Mouse (Mus musculus): ENCODE data around the gene Srrm2. TPM values are rescaled to one million over a fixed set of nuclear protein-coding genes. Genes with fewer than 3 reads are reported as not detected.

The Srrm2 gene
- 319 and 327 TPM in 2 replicates for polyA plus RNA-seq (2015; fragmentation: Nextera tagmentation; extraction: Ambion mirVana)

DNA sequence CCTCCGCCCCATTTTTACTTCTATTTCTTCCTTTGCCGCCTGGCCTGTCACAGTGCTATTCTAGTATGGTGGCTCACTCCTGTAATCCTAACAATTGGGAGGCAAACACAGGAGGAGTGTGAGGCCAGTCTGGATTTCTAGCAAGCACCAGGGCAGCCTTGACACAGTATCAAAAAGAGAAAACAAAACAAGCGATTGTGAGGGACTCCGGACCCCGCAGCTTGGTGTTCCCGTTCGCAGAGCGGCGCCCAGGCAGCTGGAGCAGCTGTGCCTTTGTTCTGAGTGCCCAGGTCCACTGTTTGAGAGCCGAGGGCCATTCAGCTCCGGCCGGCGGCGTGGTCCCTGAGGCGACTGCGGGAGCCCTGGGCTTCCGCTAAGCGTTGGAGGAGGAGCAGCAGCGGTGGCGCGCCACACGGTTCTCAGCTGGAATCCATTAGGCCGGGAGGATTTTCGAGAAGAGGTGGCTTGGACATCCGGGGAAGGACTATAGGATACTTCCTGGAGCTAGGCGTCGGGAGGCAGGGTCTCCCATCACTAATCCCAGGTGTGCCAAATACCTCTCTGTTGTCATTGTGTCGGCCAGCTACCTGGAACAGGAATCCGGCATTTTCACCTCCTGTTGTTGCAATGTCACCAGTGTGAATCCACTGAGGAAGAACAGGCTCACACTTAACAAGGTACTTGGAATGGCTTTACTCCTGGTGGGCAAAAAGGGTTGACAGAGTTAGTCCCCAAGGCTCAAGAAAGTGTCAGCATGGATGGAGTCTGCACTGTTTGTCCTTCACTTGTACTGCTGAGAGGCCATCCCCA is at the start of gene Srrm2:
Gene Srrm2, plus strand, starts transcription at position 264 of the 810 bp plus-strand sequence.
- Histone ChIP-seq H3K4me3 (peak within 1 kb of the TSS; percentile 60), H3K36me3 (peaks cover 3% of the 10 kb centered on the region; the same call in 1 of the 2 replicates), H3K9ac (peak within 1 kb of the TSS; percentile 88), H3K9me3 (no peaks in the 10 kb centered on the region), H3K4me1 (peaks cover 30% of the 10 kb centered on the region), H3K4me2 (peak within 1 kb of the TSS; percentile 81), H3K27ac (replicated peaks) (peak within 1 kb of the TSS; percentile 90), H3K27me3 (replicated peaks) (no peaks in the 10 kb centered on the region)
- ATAC-seq (ENCODE audit: extremely low read depth, insufficient number of reproducible peaks, low FRiP score, low TSS enrichment): peak; percentile 33; the same call in 1 of the 2 replicates
- WGBS: 3% methylated on average over 29 of the region's 29 CpGs

DNA sequence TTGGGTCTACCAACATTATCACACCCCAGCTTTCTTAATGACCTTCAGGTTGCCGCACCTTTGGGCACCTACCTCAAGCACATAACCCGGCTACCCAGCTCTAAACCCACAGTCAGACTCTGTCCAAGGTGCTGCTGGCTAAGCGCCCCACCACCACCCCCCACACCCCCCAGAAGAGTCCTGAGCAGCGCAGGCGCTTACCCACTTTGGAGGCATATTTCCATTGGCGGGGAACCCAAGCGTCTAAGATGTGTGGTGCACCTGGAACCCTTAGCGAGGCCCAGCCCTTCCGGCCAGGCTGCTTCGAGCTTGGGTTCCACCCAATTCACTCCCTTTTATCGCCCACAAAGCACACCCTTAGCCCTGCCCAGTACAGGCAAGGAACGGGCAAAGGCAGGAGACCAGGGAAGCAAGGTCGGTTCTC is 49.7 kb upstream of the Srrm2 start, which contains the start of gene Paqr4:
Gene Paqr4, minus strand, starts transcription at position 270 of the 424 bp plus-strand sequence.
- Histone ChIP-seq H3K9me3 (no peaks in the 10 kb centered on the region), H3K27me3 (replicated peaks) (peaks cover 82% of the 10 kb centered on the region), H3K4me3 (peak within 1 kb of the TSS; percentile 72), H3K36me3 (peaks cover 18% of the 10 kb centered on the region), H3K9ac (peak within 1 kb of the TSS; percentile 79), H3K27ac (replicated peaks) (0 out of 2 replicates have a peak within 1 kb of the TSS, but pooled peaks have one; percentile 56), H3K4me2 (peak within 1 kb of the TSS; percentile 96), H3K4me1 (peaks cover 45% of the 10 kb centered on the region)
- 4% methylated on average over 13 of the region's 13 CpGs for WGBS
- ATAC-seq (ENCODE audit: extremely low read depth, insufficient number of reproducible peaks, low FRiP score, low TSS enrichment): peak; percentile 0; the same call in 1 of the 2 replicates

DNA sequence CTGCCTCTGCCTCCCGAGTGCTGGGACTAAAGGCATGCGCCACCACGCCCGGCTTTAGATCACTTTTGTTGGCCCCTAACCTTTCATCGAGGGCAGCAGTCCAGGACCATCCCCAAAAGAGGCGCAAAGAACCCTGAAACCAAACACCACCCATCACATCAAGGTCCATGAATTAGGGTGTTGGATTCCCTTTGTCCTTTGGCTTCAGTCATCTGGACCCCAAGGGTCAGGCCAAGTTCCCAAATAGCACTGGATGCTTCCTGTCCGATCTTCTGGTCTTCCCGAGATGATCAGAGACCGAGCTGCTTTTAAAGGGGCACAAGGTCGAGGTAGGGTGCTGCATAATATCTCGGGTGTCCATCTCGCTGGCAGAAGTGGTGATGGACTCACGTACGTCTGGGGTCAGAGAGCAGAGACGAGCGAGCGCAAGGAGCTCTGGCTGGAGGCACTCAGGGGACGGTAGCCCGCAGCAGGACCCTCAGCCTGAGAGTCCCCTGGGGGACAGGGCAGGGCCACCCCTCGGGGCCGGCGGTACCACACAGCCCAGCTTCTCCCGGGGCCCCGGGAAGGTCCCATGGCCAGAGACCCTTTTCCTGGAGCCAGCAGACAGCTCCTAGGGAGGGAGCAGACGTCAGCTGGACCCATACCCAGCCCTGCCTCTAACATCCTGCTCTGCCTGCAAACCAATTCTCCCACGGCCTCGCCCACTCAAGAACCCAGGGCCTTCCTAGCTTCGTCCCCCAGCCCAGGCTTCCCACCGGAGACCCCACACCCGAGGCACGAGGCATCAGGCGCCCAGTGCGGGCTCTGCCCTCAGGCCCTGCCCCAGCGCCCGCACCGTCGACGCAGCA is 48.7 kb upstream of the Srrm2 start:
- Histone ChIP-seq H3K4me2 (no peak overlapping the region), H3K9ac (no peak overlapping the region), H3K4me3 (peak overlapping the region; percentile 35), H3K27ac (replicated peaks) (no peak overlapping the region), H3K9me3 (no peaks in the 10 kb centered on the region), H3K27me3 (replicated peaks) (peaks cover 88% of the 10 kb centered on the region), H3K36me3 (peaks cover 8% of the 10 kb centered on the region), H3K4me1 (peaks cover 54% of the 10 kb centered on the region)
- no peak for ATAC-seq (ENCODE audit: extremely low read depth, insufficient number of reproducible peaks, low FRiP score, low TSS enrichment)
- 42% methylated on average over 38 of the region's 38 CpGs for whole genome bisulfite sequencing

DNA sequence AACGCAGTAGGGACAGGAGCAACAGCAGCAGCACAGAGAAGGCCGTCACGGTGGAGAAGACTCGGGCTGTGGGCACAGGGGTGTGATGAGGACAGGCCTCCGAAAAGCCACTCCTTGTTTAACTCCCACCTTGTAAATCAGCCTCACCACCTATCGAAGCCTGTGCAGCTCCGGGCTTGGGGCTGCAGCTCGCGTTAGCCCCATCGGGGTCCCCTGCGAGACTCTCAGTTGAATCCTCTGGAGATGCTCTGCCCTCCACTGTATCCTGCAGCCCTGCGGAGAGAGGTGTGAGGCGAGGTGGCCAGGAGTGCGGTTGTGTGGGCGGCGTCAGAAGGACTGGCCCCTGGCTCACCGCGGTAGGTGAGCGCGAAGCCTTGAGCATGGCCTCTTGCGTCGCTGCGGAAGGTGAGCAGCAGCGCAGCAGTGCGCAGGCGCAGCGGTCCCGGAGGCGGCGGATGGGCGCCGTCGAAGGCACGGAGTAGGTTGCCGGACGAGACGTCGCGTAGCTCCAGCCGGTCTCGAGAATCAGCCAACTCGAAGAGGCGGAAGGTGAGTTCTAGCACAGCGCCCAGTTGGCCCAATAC is 48.0 kb upstream of the Srrm2 start:
- Histone ChIP-seq H3K4me2 (peak overlapping the region; percentile 51), H3K36me3 (peaks cover 1% of the 10 kb centered on the region), H3K4me1 (peaks cover 54% of the 10 kb centered on the region), H3K4me3 (peak overlapping the region; percentile 35), H3K9me3 (no peaks in the 10 kb centered on the region), H3K27ac (replicated peaks) (no peak overlapping the region), H3K27me3 (replicated peaks) (peaks cover 90% of the 10 kb centered on the region), H3K9ac (no peak overlapping the region)
- ATAC-seq (ENCODE audit: extremely low read depth, insufficient number of reproducible peaks, low FRiP score, low TSS enrichment): no peak
- 8% methylated on average over 44 of the region's 44 CpGs for WGBS

GRCm38 (mm10) chr17:23742941-23743340 is 47.4 kb upstream of the Srrm2 start:
- peaks cover 90% of the 10 kb centered on the region for H3K27me3 ChIP-seq (replicated peaks)
- peak overlapping the region; percentile 51; the same call in 1 of the 2 replicates for H3K4me2 ChIP-seq
- H3K4me3 ChIP-seq: peak overlapping the region; percentile 35; the same call in 1 of the 2 replicates
- H3K27ac ChIP-seq (replicated peaks): no peak overlapping the region
- no peak for ATAC-seq (ENCODE audit: extremely low read depth, insufficient number of reproducible peaks, low FRiP score, low TSS enrichment)
- 55% methylated on average over 12 of the region's 12 CpGs for WGBS
- no peak overlapping the region for H3K9ac ChIP-seq
- no peaks in the 10 kb centered on the region for H3K36me3 ChIP-seq
- H3K9me3 ChIP-seq: no peaks in the 10 kb centered on the region
- H3K4me1 ChIP-seq: peaks cover 53% of the 10 kb centered on the region

- no peak overlapping the region for H3K9ac ChIP-seq
- H3K36me3 ChIP-seq: no peaks in the 10 kb centered on the region
- H3K27ac ChIP-seq (replicated peaks): no peak overlapping the region
- no peak for ATAC-seq (ENCODE audit: extremely low read depth, insufficient number of reproducible peaks, low FRiP score, low TSS enrichment)
- H3K9me3 ChIP-seq: no peaks in the 10 kb centered on the region
- peaks cover 44% of the 10 kb centered on the region for H3K4me1 ChIP-seq
- H3K4me3 ChIP-seq: no peak overlapping the region
- H3K27me3 ChIP-seq (replicated peaks): peaks cover 87% of the 10 kb centered on the region
- no peak overlapping the region for H3K4me2 ChIP-seq
- WGBS: 18% methylated on average over 8 of the region's 8 CpGs
These were observed 46.3 kb upstream of the Srrm2 start for GRCm38 (mm10) chr17:23744076-23744475.

- H3K27ac ChIP-seq (replicated peaks): no peak overlapping the region
- H3K36me3 ChIP-seq: no peaks in the 10 kb centered on the region
- peak overlapping the region; percentile 69 for H3K4me2 ChIP-seq
- H3K4me1 ChIP-seq: peaks cover 40% of the 10 kb centered on the region
- ATAC-seq (ENCODE audit: extremely low read depth, insufficient number of reproducible peaks, low FRiP score, low TSS enrichment): no peak
- no peak overlapping the region; the same call in 1 of the 2 replicates for H3K9ac ChIP-seq
- no peaks in the 10 kb centered on the region for H3K9me3 ChIP-seq
- 3% methylated on average over 14 of the region's 14 CpGs for WGBS
- peaks cover 84% of the 10 kb centered on the region for H3K27me3 ChIP-seq (replicated peaks)
- peak overlapping the region; percentile 44 for H3K4me3 ChIP-seq
These were observed 45.7 kb upstream of the Srrm2 start for GRCm38 (mm10) chr17:23744651-23745050.

GRCm38 (mm10) chr17:23745301-23746251 is 44.8 kb upstream of the Srrm2 start, which contains the start of gene Kremen2:
TSS of gene Kremen2 (minus strand) at chr17:23745833.
- Histone ChIP-seq H3K4me2 (peak within 1 kb of the TSS; percentile 69), H3K9me3 (no peaks in the 10 kb centered on the region), H3K4me3 (peak within 1 kb of the TSS; percentile 44), H3K9ac (peak within 1 kb of the TSS; percentile 66), H3K4me1 (peaks cover 36% of the 10 kb centered on the region), H3K27ac (replicated peaks) (no peak within 1 kb of the TSS), H3K27me3 (replicated peaks) (peaks cover 82% of the 10 kb centered on the region), H3K36me3 (no peaks in the 10 kb centered on the region)
- ATAC-seq (ENCODE audit: extremely low read depth, insufficient number of reproducible peaks, low FRiP score, low TSS enrichment): no peak
- 1% methylated on average over 45 of the region's 45 CpGs for WGBS

- no peak for ATAC-seq (ENCODE audit: extremely low read depth, insufficient number of reproducible peaks, low FRiP score, low TSS enrichment)
- Histone ChIP-seq H3K4me2 (peak overlapping the region; percentile 69), H3K9me3 (no peaks in the 10 kb centered on the region), H3K27ac (replicated peaks) (no peak overlapping the region), H3K9ac (peak overlapping the region; percentile 66; the same call in 1 of the 2 replicates), H3K36me3 (peaks cover under 1% of the 10 kb centered on the region), H3K27me3 (replicated peaks) (peaks cover 75% of the 10 kb centered on the region), H3K4me3 (peak overlapping the region; percentile 44), H3K4me1 (peaks cover 33% of the 10 kb centered on the region)
- 3% methylated on average over 12 of the region's 12 CpGs for WGBS
These were observed 44.0 kb upstream of the Srrm2 start for GRCm38 (mm10) chr17:23746311-23746710.

DNA sequence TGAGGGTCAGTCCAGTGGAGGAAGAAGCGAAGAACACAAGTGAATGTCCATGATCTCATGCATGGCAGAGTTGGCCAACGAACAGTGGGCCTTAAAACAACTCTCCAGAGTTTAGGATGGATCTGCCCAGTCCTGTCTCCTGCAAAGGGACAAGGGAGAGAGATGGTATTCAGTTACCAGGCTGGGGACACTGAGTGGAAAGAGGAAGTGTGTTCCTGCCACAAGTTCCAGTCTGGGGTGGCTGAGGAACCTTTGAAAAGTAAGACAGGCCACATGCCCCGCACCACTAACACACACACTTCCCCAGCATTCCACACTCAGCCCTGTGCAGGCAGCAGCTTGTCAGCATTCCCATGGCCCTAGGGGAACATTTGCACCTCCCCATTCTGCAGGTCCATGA is 43.6 kb upstream of the Srrm2 start:
- Histone ChIP-seq H3K27ac (replicated peaks) (no peak overlapping the region), H3K4me2 (no peak overlapping the region), H3K9me3 (no peaks in the 10 kb centered on the region), H3K27me3 (replicated peaks) (peaks cover 70% of the 10 kb centered on the region), H3K4me1 (peaks cover 33% of the 10 kb centered on the region), H3K36me3 (peaks cover 6% of the 10 kb centered on the region), H3K4me3 (no peak overlapping the region), H3K9ac (no peak overlapping the region)
- ATAC-seq (ENCODE audit: extremely low read depth, insufficient number of reproducible peaks, low FRiP score, low TSS enrichment): no peak
- 70% methylated on average over 3 of the region's 3 CpGs for WGBS

All from heart, embryonic 13.5 days (tissue).